In the genomic region with DNA sequence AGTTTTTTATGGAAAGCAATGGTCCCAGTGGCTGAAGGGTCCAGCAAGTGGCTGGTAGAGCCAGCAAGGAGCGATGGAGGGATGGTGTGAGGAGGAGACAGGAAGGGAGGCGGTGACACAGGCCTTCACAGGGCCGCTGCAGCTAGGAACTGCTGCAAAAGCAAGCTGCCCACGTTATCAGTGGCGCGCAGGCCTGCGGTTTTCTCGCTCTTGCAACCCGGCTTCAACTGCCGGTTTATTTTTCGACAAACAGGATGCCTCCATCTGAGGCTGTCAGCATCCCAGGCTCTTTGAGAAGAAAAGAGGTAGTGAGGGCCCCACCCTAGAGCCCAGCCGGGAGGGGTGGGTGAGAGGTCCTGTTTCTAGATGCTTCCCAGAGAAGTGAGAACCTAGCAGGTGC, we compare ENCODE assay signal across 9 mouse cellular contexts. TPM values are rescaled to one million over a fixed set of nuclear protein-coding genes. Genes with fewer than 3 reads are reported as not detected.
A peak's percentile ranks its signal among the peaks of the same experiment; 100 is the strongest.
DNase-seq lines count a peak whose midpoint lies in the region; ATAC-seq lines count a peak whose summit lies in the region.
"Had no signal": no experiment of that assay in that cellular context is flagged by ENCODE, and none has a peak within 500 bp of the region (broad histone marks: within the 10 kb centered on the region; RNA-seq: fewer than 3 reads in every experiment).

No protein-coding gene starts in this region.

- no peaks in the 10 kb centered on the region for H3K4me1 ChIP-seq in kidney, embryonic 16.5 days (ENCODE audit: insufficient read depth, low read length)
- H3K4me1 ChIP-seq in hindbrain, embryonic 10.5 days (replicated peaks): no peaks in the 10 kb centered on the region

- no peak overlapping the region for H3K9ac ChIP-seq in kidney, embryonic 16.5 days (replicated peaks; ENCODE audit: low read length)

- peak; percentile 87 to 88 for ATAC-seq in hematopoietic stem cell, adult 5-6 weeks (replicated peaks in 1 of 2; ENCODE audit: insufficient read depth in 1 of 2, low FRiP score in 2 of 2, low TSS enrichment in 1 of 2, low read depth in 1 of 2, poor library complexity in 2 of 2, severe bottlenecking in 2 of 2)
- ATAC-seq in megakaryocyte progenitor cell, adult 5-6 weeks (replicated peaks; ENCODE audit: poor library complexity): peak; percentile 79
- ATAC-seq in kidney, embryonic 16.5 days (ENCODE audit: low FRiP score, low TSS enrichment): no peak
- ATAC-seq: Patski had no signal

- H3K27me3 ChIP-seq in kidney, embryonic 16.5 days (ENCODE audit: insufficient read depth, low read length): no peaks in the 10 kb centered on the region
- no peaks in the 10 kb centered on the region for H3K27me3 ChIP-seq in hindbrain, embryonic 10.5 days (ENCODE audit: insufficient read depth, poor library complexity, severe bottlenecking)
- H3K27me3 ChIP-seq: Patski had no signal

- H3K4me3 ChIP-seq in kidney, embryonic 16.5 days (ENCODE audit: low read length): no peak overlapping the region
- no peak overlapping the region for H3K4me3 ChIP-seq in hindbrain, embryonic 10.5 days

- no peak overlapping the region for H3K4me2 ChIP-seq in kidney, embryonic 16.5 days (replicated peaks; ENCODE audit: low read depth, low read length)

- H3K27ac ChIP-seq in kidney, embryonic 16.5 days (ENCODE audit: low read length): no peak overlapping the region
- no peak overlapping the region for H3K27ac ChIP-seq in hindbrain, embryonic 10.5 days

- 73% methylated on average over 12 of the region's 12 CpGs for WGBS in kidney, embryonic 16.5 days
- WGBS in hindbrain, embryonic 10.5 days: 81% methylated on average over 12 of the region's 12 CpGs

- no peaks in the 10 kb centered on the region for H3K9me3 ChIP-seq in kidney, embryonic 16.5 days (ENCODE audit: low read length)
- H3K9me3 ChIP-seq in hindbrain, embryonic 10.5 days: no peaks in the 10 kb centered on the region

- peak; percentile 71 for DNase-seq in layer of hippocampus, adult 9-11 months
- DNase-seq in layer of hippocampus, postnatal 36 days: no peak
- peak; percentile 89 for DNase-seq in thymus, postnatal 25 days
- no peak for DNase-seq in adrenal gland, postnatal 4 days (ENCODE audit: low spot score in 2 of 2)
- no peak for DNase-seq in hindbrain, embryonic 10.5 days (ENCODE audit: low spot score)

- no peaks in the 10 kb centered on the region for H3K36me3 ChIP-seq in kidney, embryonic 16.5 days (ENCODE audit: insufficient read depth, low read length)
- H3K36me3 ChIP-seq in hindbrain, embryonic 10.5 days: no peaks in the 10 kb centered on the region

RNA-seq across cellular contexts. Expression of gene Runx1, which starts 24.4 kb away (rescaled TPM):
- total RNA-seq in layer of hippocampus, postnatal 36 days (2021): 1 to 10 TPM in 1 of 2 experiments, under 1 TPM in 1; 1.00 to 2.1 TPM
- total RNA-seq in hematopoietic stem cell, adult 5-6 weeks (2017): 47.3 and 66.9 TPM in 2 replicates
- total RNA-seq in megakaryocyte progenitor cell, adult 5-6 weeks (2015): 102 and 107 TPM in 2 replicates
- 44.3 and 51.3 TPM in 2 replicates for total RNA-seq in megakaryocyte progenitor cell, adult 5-6 weeks (2017)
- polyA plus RNA-seq in kidney, embryonic 16.5 days (2015; fragmentation: Nextera tagmentation; extraction: Ambion mirVana): 1.6 TPM in 2 replicates
- 1 to 10 TPM; 4.1 to 4.5 TPM for total RNA-seq in adrenal gland, postnatal 4 days (2021)
- polyA plus RNA-seq in hindbrain, embryonic 10.5 days (2016; fragmentation: Nextera tagmentation; extraction: Ambion mirVana): 1.6 and 2.2 TPM in 2 replicates

Comparison
In these comparisons a context has a peak if more than half of its experiments do, and no peak if none do; other contexts are left out.
1. DNase-seq: peak in layer of hippocampus, adult 9-11 months (single experiment) and thymus, postnatal 25 days (single experiment); none in layer of hippocampus, postnatal 36 days (0 of 2), adrenal gland, postnatal 4 days (0 of 2) and hindbrain, embryonic 10.5 days (single experiment).